Mouse (Mus musculus) ES-Bruce4 (cell line): Measurements from ENCODE around the gene Rcc1. TPM values are rescaled to one million over a fixed set of nuclear protein-coding genes. Genes with fewer than 3 reads are reported as not detected.

ENCODE experiments used
- H3K27ac ChIP-seq: 2 replicates; pipeline ENCODE4 v1.5.1; 2012; ENCODE audit warnings: low read length, inconsistent platforms; ENCODE audit not compliant: insufficient read depth
- H3K27me3 ChIP-seq: 2 replicates; pipeline ENCODE4 v1.6.1; 2012; ENCODE audit warnings: mild to moderate bottlenecking, low read length, inconsistent platforms; ENCODE audit not compliant: control insufficient read depth, poor library complexity, insufficient read depth, severe bottlenecking
- H3K36me3 ChIP-seq: 2 replicates; pipeline ENCODE4 v1.6.1; 2012; ENCODE audit warnings: inconsistent platforms, mild to moderate bottlenecking, low read length, moderate library complexity; ENCODE audit not compliant: control insufficient read depth, poor library complexity, insufficient read depth, severe bottlenecking
- H3K4me1 ChIP-seq: one replicate; pipeline ENCODE4 v1.8.1; 2011; ENCODE audit warnings: low read length; ENCODE audit not compliant: control insufficient read depth, insufficient read depth
- H3K4me3 ChIP-seq: 2 replicates; pipeline ENCODE4 v1.5.1; 2011; ENCODE audit warnings: low read depth, mild to moderate bottlenecking, low read length
- H3K9ac ChIP-seq: 2 replicates; pipeline ENCODE4 v1.6.1; 2012; ENCODE audit warnings: low read depth, mild to moderate bottlenecking, inconsistent platforms; ENCODE audit not compliant: poor library complexity, severe bottlenecking
- H3K9me3 ChIP-seq: replicated peaks from 2 replicates; pipeline ENCODE4 v1.6.1; 2012; ENCODE audit warnings: mild to moderate bottlenecking, low read length, inconsistent platforms; ENCODE audit not compliant: control insufficient read depth, poor library complexity, insufficient read depth, severe bottlenecking
- CTCF ChIP-seq: IDR thresholded peaks from one replicate; pipeline ENCODE4 v1.8.1; 2011; ENCODE audit warnings: low read depth, low read length
- EP300 ChIP-seq: IDR thresholded peaks from 2 replicates; pipeline ENCODE4 v1.6.1; 2011; ENCODE audit warnings: low read depth, low read length; ENCODE audit not compliant: insufficient read depth
- POLR2A ChIP-seq: IDR thresholded peaks from one replicate; pipeline ENCODE4 v1.8.1; 2011; ENCODE audit warnings: low read length; ENCODE audit not compliant: insufficient read depth
- polyA plus RNA-seq: library from polyadenylated mRNA; stranded (reverse); fragments of >200 nt; gene quantifications from 2 replicates; pipeline ENCODE4 v1.2.4, GENCODE M21; 2011; ENCODE audit warnings: low read depth; ENCODE audit not compliant: missing spikeins, insufficient read depth, insufficient read length

Gene Rcc1
- polyA plus RNA-seq, 1 experiment: 78.8 TPM

GRCm38 (mm10) chr4:132332880-132333279, 20.5 kb downstream of the Rcc1 start:
- H3K27me3 ChIP-seq: no peaks in the 10 kb centered on the region
- H3K36me3 ChIP-seq: peaks cover 49% of the 10 kb centered on the region
- no peak overlapping the region for H3K4me3 ChIP-seq

DNA sequence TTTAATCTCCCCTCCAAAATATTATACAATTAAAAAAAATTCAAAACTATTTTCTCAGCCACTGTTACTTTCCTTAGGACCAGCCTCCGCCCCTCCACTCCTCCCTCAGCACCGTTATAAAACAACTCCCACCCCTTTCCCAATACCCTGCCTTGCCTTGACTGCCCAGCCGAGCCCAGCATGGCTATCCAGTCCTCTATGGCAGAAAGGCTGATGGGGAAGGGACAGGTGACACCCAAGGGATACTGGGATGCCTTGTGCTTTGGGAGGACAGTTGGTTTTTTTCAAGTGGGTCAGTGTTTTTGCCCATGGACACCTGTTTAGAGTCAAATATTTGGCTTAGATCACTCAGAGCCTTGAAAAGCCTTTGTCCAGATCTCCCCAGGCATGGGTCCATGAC, 21.4 kb downstream of the Rcc1 start:
- H3K27me3 ChIP-seq: no peaks in the 10 kb centered on the region
- no peaks in the 10 kb centered on the region for H3K4me1 ChIP-seq
- no peak overlapping the region for H3K4me3 ChIP-seq
- no peak overlapping the region for H3K9ac ChIP-seq
- no peak overlapping the region for H3K27ac ChIP-seq
- peaks cover 43% of the 10 kb centered on the region for H3K36me3 ChIP-seq
- H3K9me3 ChIP-seq: no peaks in the 10 kb centered on the region
- TF ChIP-seq POLR2A (no peak), EP300 (no peak), CTCF (no peak)

More at GRCm38 (mm10) chr4:132332880-132333279, 20.5 kb downstream of the Rcc1 start:
- H3K4me1 ChIP-seq: no peaks in the 10 kb centered on the region
- no peak overlapping the region for H3K9ac ChIP-seq
- H3K27ac ChIP-seq: no peak overlapping the region
- H3K9me3 ChIP-seq: no peaks in the 10 kb centered on the region
- TF ChIP-seq EP300 (no peak), CTCF (no peak), POLR2A (no peak)

- H3K4me1 ChIP-seq: no peaks in the 10 kb centered on the region
- no peak overlapping the region for H3K27ac ChIP-seq
- H3K27me3 ChIP-seq: no peaks in the 10 kb centered on the region
- no peaks in the 10 kb centered on the region for H3K9me3 ChIP-seq
- peak overlapping the region; percentile 37 for H3K9ac ChIP-seq
- peaks cover 32% of the 10 kb centered on the region for H3K36me3 ChIP-seq
- TF ChIP-seq POLR2A (no peak), EP300 (no peak), CTCF (no peak)
- H3K4me3 ChIP-seq: peak overlapping the region; percentile 72
Measured at GRCm38 (mm10) chr4:132329835-132330354, 23.5 kb downstream of the Rcc1 start.

DNA sequence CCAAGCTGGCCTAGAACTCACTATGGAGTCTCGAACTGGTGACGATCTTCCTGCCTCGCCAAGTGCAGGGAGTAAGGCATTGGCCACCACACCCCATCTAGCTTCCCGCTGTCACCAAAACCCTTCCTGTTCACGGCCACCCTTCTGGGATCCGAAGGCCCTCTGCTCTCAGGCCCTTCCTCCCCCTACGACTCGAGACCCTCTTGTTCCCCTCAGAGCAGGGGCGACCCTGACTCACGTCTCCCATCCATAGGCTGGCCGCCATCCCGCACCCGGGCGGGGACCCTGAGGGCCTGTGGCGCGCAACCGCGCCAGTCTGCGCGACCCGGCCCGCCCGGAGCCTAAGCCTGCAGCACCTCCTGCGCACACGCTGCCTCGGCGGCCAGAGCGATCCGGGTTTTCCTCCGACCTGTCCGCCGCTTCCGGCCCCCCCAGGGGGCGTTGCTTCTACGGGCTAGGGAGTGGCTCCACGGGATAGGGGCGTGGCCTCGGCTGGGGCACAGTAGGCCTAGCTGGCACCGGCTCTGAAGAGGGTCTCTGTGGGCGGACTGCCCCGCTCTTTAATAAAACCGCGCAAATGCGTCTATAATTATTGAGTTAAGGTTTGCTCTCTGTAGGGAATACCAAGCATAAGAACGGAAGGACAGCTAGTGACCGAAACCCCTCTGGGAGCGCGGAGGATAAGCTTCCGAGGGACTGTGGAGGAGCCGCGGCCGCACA, 24.1 kb downstream of the Rcc1 start, which contains the start of gene Trnau1ap:
Trnau1ap (minus strand) TSS at position 424 of the 720 bp plus-strand sequence.
- H3K27ac ChIP-seq: peak within 1 kb of the TSS; percentile 43
- no peaks in the 10 kb centered on the region for H3K4me1 ChIP-seq
- H3K9me3 ChIP-seq: no peaks in the 10 kb centered on the region
- peak within 1 kb of the TSS; percentile 37 for H3K9ac ChIP-seq
- TF ChIP-seq POLR2A (peak; percentile 34), EP300 (0 out of 2 replicates have a peak, but pooled peaks have one; percentile 15), CTCF (no peak)
- H3K4me3 ChIP-seq: peak within 1 kb of the TSS; percentile 72
- peaks cover 29% of the 10 kb centered on the region for H3K36me3 ChIP-seq
- no peaks in the 10 kb centered on the region for H3K27me3 ChIP-seq

- Histone ChIP-seq H3K36me3 (peaks cover 22% of the 10 kb centered on the region), H3K4me1 (no peaks in the 10 kb centered on the region), H3K9ac (peak overlapping the region; percentile 37), H3K9me3 (no peaks in the 10 kb centered on the region), H3K4me3 (peak overlapping the region; percentile 70), H3K27ac (peak overlapping the region; percentile 43), H3K27me3 (no peaks in the 10 kb centered on the region)
- TF ChIP-seq EP300: no peak
- no peak for TF ChIP-seq CTCF
- TF ChIP-seq POLR2A: no peak
Measured at GRCm38 (mm10) chr4:132328391-132328982, 24.9 kb downstream of the Rcc1 start.
